Mouse (Mus musculus) layer of hippocampus, adult 8-10 months (tissue): ENCODE results near the gene Tspan14. TPM values are rescaled to one million over a fixed set of nuclear protein-coding genes. Genes with fewer than 3 reads are reported as not detected.

Experiments
- DNase-seq, 2 experiments: peaks; one replicate each; pipeline ENCODE4 v3.0.0; 2022; ENCODE audit warnings: low spot score in 2 of 2
- total RNA-seq, 4 experiments: library from RNA; stranded (reverse); gene quantifications; 2 replicates each; pipeline ENCODE4 v1.2.4; 2022

Gene Tspan14
- total RNA-seq, 4 experiments from 2014 or later, result 33.0 to 45.1 (median 38.3) TPM

DNA sequence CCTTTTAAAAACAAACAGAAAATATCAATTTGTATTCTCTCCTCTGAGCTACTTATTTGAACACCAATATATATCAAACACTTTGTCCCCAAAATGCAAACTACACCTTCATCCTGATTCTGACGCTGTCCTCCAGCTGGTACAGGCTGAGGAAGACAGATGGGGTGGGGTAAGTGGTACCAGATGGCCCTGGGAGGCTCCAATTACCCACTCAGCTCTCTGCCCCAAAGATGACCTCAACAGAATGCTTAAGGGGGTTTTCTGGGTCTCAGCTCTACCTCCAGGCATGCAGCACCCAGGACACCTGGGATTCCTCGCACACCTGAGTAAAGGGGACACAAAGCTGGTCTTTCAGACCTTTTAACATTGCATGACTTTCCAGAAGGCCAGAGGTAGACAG is 13.9 kb downstream of the Tspan14 start:
- peak in 1 of 2 experiments; percentile 51 for DNase-seq

DNA sequence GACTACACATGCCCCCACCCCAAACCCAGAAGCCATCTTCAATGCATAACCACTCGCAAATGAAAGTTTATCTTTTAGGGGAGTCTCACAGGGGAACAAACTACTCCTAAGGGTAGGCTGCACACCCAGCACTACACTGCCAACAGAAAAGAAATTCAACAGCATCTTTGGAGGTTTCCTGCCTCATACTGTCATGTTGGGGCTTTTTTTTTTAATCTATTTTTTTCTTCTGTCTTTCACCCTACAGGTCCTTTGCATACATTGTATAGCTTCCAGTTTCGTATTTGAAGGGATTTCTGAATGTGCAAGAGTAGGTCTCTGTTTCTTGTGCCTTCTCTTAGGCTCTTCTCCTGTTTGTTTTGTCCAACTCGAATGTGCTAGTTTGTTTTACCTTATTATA is 14.3 kb downstream of the Tspan14 start:
- DNase-seq, result no peak

DNA sequence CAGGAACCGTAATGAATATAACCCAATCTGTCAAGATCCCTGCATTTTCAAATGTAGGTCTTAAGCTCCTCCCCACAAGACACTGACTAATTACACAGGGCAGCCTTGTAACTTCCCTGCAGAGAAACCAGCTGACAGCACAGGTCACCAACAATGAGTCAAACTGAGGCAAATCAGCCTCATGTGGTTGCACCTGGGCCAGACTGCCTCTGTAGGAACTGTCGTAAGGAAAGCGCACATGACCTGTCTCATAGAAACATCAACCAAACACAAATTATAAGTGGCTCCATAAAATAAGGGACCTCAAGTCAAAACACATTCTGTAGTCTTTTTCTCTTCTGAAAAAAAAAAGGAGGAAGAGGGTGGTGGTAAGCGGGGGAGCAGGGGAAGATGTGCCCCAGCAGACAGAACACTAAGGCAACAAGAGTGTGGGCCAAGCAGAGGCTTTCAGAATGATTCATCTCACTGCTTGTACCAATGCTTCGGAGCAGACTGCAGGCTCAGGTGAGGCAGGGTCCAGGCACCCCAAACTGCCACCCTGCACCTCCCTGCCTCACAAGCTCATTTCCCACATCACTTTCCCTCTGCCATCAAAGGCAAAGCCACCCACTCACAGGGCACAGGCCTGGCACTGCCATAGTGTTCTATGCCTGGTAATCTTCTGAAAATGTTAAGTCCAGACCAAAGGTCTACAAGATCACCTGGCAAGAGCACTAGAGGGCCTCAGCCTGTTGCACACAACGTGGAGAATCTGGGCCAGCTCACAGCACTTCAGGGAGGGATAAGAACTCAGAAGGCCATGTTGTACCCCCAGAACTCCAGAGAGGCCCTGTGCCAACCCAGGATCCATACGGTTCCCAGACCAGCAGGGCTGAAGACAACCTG is 16.6 kb downstream of the Tspan14 start:
- no peak for DNase-seq

DNA sequence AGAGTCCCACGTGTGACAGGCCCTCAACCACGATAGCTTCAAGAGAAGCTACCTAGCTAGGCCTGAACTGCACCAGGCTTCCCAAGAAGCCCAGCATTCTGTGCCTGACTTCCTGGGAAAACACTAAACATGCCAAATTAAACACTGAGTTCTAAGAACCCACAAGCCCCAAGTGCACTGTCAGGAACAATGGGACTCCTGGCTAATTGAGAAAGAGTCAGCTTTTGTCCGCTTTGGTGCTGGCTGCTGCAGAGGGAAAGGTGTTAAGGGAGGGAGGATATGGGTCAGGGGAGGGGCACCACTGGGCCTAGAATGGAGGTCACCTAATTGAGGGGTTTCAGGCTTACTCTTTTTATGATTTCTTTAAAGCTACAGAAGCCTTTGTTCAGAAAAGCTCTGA is 17.6 kb downstream of the Tspan14 start:
- DNase-seq, result no peak

DNA sequence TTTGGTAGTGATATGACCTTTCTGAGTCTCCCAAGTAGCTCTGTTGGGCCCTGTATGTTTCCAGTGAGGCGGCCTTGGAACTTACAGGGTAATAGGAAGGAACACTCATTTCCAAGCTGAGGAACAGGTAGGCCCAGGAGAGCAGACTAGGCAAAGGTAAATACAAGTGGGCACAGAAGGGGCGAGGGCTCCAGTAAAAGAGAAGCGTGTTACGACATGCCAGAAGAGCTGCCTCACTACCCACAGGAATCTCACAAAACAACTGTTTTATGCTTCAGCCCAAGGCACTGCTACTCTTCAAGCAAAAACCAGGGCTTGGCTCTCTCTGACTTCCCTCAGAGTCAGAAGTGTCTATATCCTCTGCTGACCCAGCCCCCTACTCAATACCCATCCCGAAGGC is 18.1 kb downstream of the Tspan14 start:
- DNase-seq, result no peak

DNA sequence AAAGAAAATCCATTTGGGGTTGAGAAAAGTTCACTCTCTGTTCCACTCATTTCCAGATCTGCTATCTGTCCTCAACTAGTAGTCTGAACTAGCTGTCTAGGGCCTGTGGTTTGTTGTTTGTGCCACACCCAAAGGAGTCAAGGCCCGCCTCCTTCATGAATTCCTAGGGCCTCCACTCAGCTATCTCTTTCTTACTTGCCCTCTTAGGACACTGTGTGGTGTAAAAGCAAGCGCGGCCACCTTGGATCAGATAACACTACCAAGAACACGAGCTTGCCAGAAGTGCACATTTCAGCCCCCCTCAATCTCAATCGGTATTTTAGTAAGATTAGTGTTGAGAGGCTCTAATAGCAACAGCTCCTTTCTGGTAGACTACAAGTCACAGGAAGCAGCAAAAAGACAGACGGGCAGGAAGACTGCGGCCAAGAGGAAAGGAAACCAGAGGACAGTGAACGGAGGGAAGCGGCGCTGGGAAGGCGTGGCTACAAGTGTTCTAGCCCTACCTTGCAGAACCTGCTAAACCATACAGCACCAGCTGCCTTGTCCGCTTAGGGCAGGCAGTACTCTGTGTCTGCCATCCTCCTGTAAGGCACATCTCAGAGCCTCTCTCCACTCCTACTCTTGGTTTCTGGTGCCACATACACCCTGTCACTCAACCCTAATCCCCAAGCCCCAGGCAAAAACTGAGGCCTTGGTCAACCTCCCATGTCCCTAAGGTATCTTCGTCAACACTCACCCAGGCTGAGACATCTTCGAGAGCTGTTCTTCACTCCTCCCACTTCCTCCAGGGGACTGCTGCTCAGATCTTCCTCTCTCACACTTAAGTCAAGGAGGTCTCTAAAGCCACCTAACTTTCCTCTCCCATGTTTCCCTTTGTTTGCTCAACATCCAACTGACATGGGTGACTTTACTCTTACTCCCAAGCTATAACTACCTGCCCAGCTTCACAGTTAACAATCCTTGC is 18.9 kb downstream of the Tspan14 start:
- DNase-seq, result no peak

DNA sequence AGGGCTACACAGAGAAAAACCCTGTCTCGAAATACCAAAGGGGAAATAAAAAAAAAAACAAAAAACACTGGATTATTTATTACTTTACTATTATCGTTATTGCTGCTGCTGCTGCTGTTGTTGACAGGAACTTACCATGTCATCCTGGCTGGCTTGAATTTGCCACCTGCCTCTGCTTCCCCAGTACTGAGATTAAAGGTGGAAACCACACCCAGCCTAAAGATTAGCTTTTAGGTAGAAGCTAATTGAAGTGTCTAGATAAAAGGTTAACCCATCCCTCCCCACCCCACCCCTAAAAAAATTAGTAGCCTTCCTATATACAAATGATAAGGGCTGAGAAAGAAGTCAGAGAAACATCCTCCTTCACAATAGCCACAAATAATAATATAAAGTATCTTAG is 22.8 kb downstream of the Tspan14 start:
- DNase-seq, result no peak

DNA sequence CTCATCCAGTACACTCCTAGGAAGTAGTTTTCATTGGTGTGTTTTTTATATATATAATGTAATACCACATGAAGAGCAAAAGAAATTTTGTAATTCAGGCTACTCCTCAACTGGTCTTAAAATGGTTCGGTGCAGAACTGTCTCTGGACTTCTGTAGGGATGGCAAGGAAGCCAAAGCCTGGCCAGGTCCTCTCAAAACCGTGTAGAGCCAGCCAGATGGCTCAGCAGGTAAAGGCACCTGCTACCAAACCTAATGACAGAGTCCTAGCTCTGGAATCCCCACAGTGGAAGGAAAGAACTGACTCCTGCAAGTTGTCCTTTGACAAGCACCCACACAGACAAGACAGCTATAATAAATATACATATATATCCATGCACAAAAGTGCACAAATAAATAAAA is 24.2 kb downstream of the Tspan14 start:
- DNase-seq, result no peak

DNA sequence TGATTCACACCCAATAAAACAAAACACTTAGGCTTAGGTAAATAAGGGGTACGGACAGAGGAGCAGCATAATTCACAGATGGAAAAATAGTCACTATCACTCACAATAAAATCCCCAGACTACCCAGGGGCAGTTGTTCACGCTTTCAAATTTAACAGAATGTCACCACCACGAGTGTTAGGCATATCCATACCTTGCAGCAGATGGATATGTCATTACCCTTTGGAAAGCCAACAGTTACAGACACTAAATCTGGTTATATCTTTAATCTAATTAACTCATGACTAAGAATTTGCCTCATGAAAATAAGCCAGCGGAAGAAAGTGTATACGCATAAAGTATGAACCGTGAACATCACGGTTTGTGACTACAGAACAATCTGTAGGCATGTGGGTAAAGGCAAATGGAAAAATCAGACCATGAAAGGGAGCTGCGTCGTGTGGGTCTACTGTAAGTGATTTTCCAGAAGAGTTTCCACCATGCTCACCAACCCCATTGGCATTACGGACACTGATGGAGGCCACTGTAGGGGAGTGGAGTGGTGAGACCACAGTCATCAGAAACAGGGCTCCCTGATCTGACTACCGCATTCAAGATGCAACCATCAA is 28.1 kb downstream of the Tspan14 start:
- DNase-seq, result no peak

DNA sequence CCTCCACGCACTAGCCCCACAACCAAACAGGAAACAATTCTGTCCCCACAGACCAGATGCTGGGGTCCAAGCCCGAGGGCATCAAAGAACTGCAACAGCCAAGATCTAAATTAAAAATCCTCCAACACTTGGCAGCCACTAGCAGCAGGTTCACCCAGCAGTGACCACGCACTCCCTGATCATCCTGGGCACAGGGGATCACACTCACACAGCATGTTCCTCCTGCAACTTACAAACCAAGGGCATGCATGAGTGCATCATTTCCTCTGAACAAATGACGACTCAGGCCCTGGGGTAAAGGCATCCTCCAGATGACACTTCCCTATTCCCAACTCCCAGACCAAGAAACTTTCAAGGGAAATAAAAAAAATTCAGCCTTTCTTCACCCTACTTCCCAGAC is 29.6 kb downstream of the Tspan14 start:
- no peak for DNase-seq

DNA sequence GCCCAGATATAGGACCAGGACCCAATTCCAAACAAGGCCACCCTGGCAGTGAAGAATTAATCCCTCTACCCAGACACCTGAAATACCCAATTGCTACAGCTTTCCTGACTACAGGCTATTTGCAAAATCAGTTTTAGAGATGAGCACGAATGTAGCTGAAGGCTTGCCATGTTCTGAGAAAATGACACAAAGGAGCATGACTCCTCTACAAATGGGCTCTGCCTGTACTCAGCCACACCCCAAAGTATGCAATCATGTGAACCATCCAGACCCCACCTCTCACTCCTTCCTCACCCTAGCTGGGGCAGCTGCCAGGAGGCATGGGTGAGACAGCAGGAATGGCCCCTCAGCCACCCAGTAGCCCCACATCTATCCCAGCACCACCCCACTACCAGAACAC is 31.1 kb downstream of the Tspan14 start:
- DNase-seq, result no peak

DNA sequence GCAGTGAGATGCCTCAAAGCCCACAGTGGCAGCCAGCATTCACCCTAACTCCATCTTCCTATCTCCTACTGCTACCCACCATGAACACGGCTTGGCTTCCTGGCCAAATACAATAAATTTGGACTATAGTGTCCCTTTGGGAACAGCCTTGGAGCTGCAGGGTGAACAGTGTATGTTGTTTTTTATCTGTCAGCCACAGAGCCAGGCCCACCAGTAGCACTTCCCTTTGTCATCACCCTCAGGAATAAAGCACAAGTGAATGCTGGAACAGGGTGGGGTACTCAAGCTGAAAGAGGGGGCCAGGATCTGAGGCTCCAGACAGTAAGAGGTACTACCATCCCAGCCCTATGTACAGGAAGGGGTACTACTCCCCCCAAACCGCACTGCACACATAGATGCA is 31.6 kb downstream of the Tspan14 start:
- no peak for DNase-seq

DNA sequence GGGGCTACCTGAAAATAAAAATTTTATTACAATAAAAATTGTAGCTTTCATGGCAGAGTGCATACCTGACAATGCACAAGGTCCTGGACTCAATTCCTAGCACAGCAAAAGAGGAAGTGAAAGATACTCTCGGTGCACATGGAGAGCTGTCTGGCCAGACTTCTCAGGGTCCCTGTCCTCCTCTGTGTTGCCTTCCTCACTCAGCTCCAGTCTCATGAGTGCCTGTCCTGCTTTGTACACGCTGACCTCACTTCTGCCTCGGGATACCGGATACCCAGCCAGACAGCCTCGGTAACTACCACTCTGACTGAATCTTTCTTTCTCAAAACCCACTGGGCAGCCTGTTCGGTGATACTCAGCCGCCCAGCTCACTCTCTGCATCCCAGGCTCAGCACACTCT is 33.3 kb downstream of the Tspan14 start:
- no peak for DNase-seq

DNA sequence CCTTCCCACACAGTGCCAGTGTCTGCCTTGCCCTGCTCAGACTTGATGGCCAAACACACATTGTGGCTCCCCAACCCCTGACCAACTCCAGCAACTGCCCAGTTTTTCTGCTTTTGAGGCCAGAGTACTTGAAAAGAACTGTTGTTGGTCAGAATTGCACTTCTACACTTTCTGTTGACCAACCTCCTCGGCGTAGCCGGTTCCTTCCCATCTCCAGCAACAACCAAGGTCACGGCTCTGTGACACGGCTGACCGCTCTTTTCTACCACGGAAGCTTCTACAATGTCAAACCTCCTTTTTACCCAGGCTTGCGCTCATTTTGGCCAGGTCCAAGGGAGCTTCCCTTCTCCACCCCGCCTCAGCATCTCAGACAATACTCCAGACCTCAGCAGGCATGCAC is 34.4 kb downstream of the Tspan14 start:
- DNase-seq, result no peak

DNA sequence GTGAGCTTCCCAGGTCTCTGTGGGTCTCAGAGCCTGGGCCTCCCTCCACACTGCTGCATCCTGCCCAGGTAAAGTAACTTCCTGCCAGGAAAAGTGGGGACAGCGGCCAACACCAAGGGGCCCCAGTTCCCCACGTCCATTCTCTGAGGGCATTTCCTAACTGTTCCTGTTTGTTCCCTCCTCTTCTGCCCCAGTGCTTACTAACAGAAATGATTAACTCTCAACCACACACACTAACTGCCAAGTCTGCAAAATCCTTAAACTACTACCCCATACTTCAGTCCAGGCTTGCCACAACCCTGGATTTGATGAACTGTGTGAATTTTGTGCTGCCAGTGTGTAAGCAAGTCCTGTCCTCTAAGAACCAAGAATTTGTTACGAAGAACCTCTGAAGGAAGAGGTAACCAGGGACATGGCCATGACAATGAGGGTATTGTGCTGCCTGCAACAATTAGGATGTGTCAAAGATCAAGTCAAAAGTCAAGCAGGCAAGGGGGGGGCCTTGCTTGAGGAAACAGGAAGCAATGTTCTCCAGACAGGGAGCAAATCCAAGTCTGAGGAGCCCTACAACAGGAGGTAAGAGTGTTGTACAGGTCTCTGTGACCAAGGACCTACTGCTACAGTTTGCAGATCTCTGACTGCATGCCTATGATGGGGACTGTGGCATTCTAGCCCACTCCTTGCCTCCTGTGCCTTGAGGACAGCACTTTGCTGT is 35.3 kb downstream of the Tspan14 start:
- DNase-seq, result no peak

DNA sequence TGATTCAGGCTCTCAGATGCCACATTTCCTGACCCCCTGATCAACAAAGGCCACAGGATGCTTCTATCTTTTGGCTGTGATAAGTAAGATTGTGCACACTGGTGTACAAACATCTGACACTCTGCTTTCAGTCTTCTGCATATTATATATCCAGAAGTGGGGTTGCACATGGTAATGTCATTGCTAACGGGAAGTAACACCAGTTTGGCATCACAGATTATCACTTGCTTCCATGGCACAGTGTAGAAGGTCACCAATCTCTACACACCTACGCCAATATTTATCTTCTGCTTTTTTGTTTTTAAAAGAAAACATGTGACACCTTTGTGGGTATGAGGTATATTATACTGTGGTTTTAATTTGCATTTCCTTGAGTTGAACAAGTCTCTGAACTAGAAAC is 36.7 kb downstream of the Tspan14 start:
- DNase-seq, result no peak

DNA sequence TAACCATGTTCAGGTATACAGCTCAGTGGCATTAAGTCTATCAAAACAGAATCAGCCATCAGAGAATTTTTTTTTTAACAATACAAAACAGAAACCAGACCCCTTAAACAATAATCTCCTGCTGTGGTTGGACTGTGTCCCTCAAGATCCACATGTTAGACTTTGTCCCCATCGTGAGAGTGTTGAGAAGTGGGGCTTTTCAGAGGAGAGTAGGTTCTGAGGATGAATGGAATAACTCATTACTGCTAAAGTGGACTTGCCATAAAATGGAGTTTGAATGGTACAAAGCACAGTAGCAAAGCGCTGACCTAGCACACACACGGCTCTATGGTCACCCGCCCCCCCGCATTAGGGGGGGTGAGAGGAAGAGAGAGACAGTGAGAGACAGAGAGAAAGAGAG is 37.7 kb downstream of the Tspan14 start:
- DNase-seq, result no peak

DNA sequence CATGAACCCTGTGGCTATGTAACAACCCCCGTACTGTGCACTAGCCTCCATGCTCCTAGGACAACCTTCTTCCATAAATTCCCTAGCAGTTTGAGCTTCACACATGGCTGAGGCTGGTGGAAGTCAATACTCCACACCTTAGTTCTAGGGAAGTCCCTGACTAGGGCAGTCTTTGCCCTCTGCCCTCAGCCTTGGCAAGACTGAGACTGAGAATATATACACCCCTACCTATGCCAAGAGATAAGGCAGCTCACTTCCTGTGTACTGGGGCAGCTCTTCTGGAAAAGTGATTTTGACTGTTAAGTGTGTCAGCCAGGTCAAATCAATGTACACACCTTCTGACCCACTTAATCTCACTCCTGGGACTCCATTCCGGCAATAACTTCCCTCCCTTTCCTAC is 39.6 kb downstream of the Tspan14 start:
- no peak for DNase-seq

DNA sequence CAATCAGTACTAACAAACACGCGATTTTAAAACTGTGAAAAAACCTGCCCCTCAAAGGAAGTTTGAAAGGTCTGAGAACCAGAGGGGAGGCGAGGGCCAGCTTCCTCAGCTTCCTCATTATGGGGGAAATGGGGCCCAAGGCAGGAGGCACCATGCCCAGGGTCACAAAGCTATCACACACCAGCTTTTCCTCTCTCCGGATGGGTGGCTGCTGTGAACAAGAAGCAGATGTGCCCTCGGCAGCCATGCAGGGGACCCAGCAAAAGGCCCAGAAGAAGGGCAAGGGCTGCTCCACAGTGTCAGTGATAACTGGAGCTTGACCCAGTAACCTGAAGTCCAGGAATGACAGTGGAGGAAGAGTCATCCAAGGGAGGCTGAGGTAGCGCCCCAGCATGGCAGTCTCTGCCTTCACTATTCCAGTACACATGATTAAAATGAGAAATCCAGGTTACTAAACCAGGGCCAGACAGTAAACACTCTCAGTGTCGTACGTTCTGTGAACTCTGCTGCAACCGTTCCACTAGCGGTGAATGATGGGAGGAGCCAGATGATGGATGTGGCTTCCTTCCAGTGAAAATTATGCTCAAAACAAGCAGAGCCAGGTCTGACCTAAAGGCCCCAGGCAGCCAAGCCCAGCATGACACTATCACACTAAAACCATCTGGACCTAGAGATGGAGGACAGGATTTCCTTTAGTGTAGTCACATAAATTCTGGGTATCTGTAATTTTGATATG is 42.1 kb downstream of the Tspan14 start:
- no peak for DNase-seq

DNA sequence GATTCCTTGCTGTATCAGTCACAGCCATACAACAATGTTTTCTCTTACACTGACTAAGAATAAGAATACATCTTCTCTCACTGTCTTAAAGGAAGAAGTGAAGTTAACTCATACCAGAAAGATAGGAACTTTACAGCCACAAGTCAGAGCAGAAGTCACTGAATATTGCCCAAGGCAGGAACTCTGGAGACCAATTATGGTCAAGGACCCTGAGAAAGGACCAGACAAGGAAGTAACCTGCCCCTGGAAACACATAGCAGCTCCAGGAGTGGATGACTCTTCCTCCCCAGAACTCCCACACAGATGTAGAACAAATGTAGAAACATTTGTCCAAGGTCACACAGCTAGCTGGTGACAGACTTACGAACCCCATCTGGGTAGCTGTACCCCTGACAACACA is 45.4 kb downstream of the Tspan14 start:
- no peak for DNase-seq

DNA sequence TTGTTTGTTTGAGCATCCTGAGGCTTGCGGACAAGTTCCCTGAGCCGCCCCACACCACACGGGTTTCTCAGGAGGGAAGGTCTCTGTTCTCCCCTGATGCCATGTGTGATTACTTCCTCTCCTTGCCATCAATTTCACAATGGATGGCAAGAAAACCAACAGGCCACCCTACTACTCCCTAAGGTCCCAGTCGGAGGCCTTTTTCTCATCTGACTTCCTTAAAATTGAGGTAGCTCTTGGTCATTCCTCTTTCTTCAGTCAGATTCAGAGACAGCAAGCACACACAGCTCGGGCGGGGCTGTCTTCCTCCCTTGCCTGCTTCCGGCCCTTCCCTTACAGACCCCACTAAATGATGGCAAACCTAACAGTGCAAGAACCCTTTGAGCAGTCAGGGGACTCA is 47.1 kb downstream of the Tspan14 start:
- no peak for DNase-seq
